In genomic region chr13:17943306-17944077, GRCm38 (mm10) we compare ENCODE assay signal across 8 mouse cellular contexts. TPM values are rescaled to one million over a fixed set of nuclear protein-coding genes. Genes with fewer than 3 reads are reported as not detected.
DNase-seq lines count a peak whose midpoint lies in the region; ATAC-seq lines count a peak whose summit lies in the region.

No protein-coding gene starts in this region.

- H3K9me3 ChIP-seq in forebrain, embryonic 14.5 days (replicated peaks; ENCODE audit: control insufficient read depth, low read length) = no peaks in the 10 kb centered on the region
- no peaks in the 10 kb centered on the region for H3K9me3 ChIP-seq in intestine, embryonic 14.5 days (ENCODE audit: control insufficient read depth, low read length)
- H3K9me3 ChIP-seq in liver, embryonic 11.5 days (ENCODE audit: control insufficient read depth, low read length) = no peaks in the 10 kb centered on the region

- no peaks in the 10 kb centered on the region for H3K27me3 ChIP-seq in forebrain, embryonic 14.5 days (replicated peaks; ENCODE audit: control insufficient read depth, insufficient read depth, low read length)
- no peaks in the 10 kb centered on the region for H3K27me3 ChIP-seq in intestine, embryonic 14.5 days (replicated peaks; ENCODE audit: control insufficient read depth, insufficient read depth, low read length)
- no peaks in the 10 kb centered on the region for H3K27me3 ChIP-seq in liver, embryonic 11.5 days (replicated peaks; ENCODE audit: control insufficient read depth, insufficient read depth, low read length)

- peak overlapping the region; percentile 79 for H3K4me2 ChIP-seq in forebrain, embryonic 14.5 days (ENCODE audit: low read length)
- H3K4me2 ChIP-seq in intestine, embryonic 14.5 days (ENCODE audit: low read length) = peak overlapping the region; percentile 61
- H3K4me2 ChIP-seq in liver, embryonic 11.5 days = peak overlapping the region; percentile 86

- ATAC-seq in forebrain, embryonic 14.5 days = peak; percentile 74
- peak; percentile 85 for ATAC-seq in intestine, embryonic 14.5 days (replicated peaks; ENCODE audit: low FRiP score, low TSS enrichment, low read depth)
- peak; percentile 77 for ATAC-seq in liver, embryonic 11.5 days (replicated peaks; ENCODE audit: low FRiP score)

- H3K27ac ChIP-seq in forebrain, embryonic 14.5 days (ENCODE audit: low read depth, low read length) = peak overlapping the region; percentile 96
- H3K27ac ChIP-seq in intestine, embryonic 14.5 days (ENCODE audit: low read depth) = peak overlapping the region; percentile 93
- peak overlapping the region; percentile 65; the same call in 1 of the 2 replicates for H3K27ac ChIP-seq in liver, embryonic 11.5 days (ENCODE audit: low read depth, low read length)

- under 1% methylated on average over 69 of the region's 70 CpGs for WGBS in forebrain, embryonic 14.5 days
- WGBS in intestine, embryonic 14.5 days = under 1% methylated on average over 48 of the region's 70 CpGs
- WGBS in liver, embryonic 11.5 days = under 1% methylated on average over 52 of the region's 70 CpGs

- H3K4me1 ChIP-seq in forebrain, embryonic 14.5 days (ENCODE audit: control insufficient read depth, insufficient read depth, low read length) = peaks cover 3% of the 10 kb centered on the region; the same call in 1 of the 2 replicates
- H3K4me1 ChIP-seq in intestine, embryonic 14.5 days (replicated peaks; ENCODE audit: control insufficient read depth, insufficient read depth, low read length) = peaks cover 9% of the 10 kb centered on the region; the same call in 1 of the 2 replicates
- H3K4me1 ChIP-seq in liver, embryonic 11.5 days (replicated peaks; ENCODE audit: control insufficient read depth, insufficient read depth, low read length) = peaks cover 4% of the 10 kb centered on the region

- H3K4me3 ChIP-seq in forebrain, embryonic 14.5 days (ENCODE audit: low read depth, low read length) = peak overlapping the region; percentile 92
- peak overlapping the region; percentile 83 for H3K4me3 ChIP-seq in intestine, embryonic 14.5 days (ENCODE audit: low read depth, low read length)
- peak overlapping the region; percentile 87 for H3K4me3 ChIP-seq in liver, embryonic 11.5 days (ENCODE audit: low read depth, low read length)

- no peaks in the 10 kb centered on the region for H3K36me3 ChIP-seq in forebrain, embryonic 14.5 days (ENCODE audit: control insufficient read depth, insufficient read depth, low read length)
- H3K36me3 ChIP-seq in intestine, embryonic 14.5 days (ENCODE audit: control insufficient read depth, insufficient read depth, low read length) = no peaks in the 10 kb centered on the region
- no peaks in the 10 kb centered on the region for H3K36me3 ChIP-seq in liver, embryonic 11.5 days (ENCODE audit: control insufficient read depth, insufficient read depth, low read length)

- DNase-seq in right cerebral cortex, adult 2 months (ENCODE audit: low spot score in 2 of 2) = peak; percentile 37 to 43
- DNase-seq in right cerebral cortex, postnatal 36 days (ENCODE audit: low spot score in 2 of 2) = no peak
- DNase-seq in adrenal gland, postnatal 36 days = peak; percentile 20 to 26
- DNase-seq in forebrain, embryonic 14.5 days (ENCODE audit: low spot score) = peak; percentile 33
- peak; percentile 80 for DNase-seq in intestine, embryonic 14.5 days (ENCODE audit: low spot score)
- peak; percentile 59 for DNase-seq in liver, embryonic 11.5 days (ENCODE audit: low spot score)
- peak; percentile 56 for DNase-seq in naive thymus-derived CD4-positive, alpha-beta T cell, adult 2 months (ENCODE audit: low read depth)
- no peak for DNase-seq in urinary bladder, postnatal 10 days (ENCODE audit: low spot score)

- peak overlapping the region; percentile 95 for H3K9ac ChIP-seq in forebrain, embryonic 14.5 days (ENCODE audit: low read length)
- H3K9ac ChIP-seq in intestine, embryonic 14.5 days (ENCODE audit: low read length) = peak overlapping the region; percentile 85
- peak overlapping the region; percentile 74 for H3K9ac ChIP-seq in liver, embryonic 11.5 days (ENCODE audit: low read depth, low read length)

RNA-seq across cellular contexts. Expression of gene Rala, which starts 0.5 kb away (rescaled TPM):
- 10 to 100 TPM; 62.1 to 62.7 TPM for total RNA-seq in adrenal gland, postnatal 36 days (2021)
- polyA plus RNA-seq in forebrain, embryonic 14.5 days (2014; fragmentation: Nextera tagmentation; extraction: Ambion mirVana) = 176 and 179 TPM in 2 replicates
- 83.7 and 95.5 TPM in 2 replicates for polyA plus RNA-seq in intestine, embryonic 14.5 days (2014; fragmentation: Nextera tagmentation; extraction: Ambion mirVana)
- polyA plus RNA-seq in liver, embryonic 11.5 days (2014; fragmentation: Nextera tagmentation; extraction: Ambion mirVana) = 52.6 and 56.1 TPM in 2 replicates

RNA-seq across cellular contexts. Expression of gene Yae1d1, which starts 49.7 kb away (rescaled TPM):
- 10 to 100 TPM; 30.2 to 35.2 TPM for total RNA-seq in adrenal gland, postnatal 36 days (2021)
- 94.8 and 97.8 TPM in 2 replicates for polyA plus RNA-seq in forebrain, embryonic 14.5 days (2014; fragmentation: Nextera tagmentation; extraction: Ambion mirVana)
- polyA plus RNA-seq in intestine, embryonic 14.5 days (2014; fragmentation: Nextera tagmentation; extraction: Ambion mirVana) = 65.6 and 72.8 TPM in 2 replicates
- 57.8 and 59.3 TPM in 2 replicates for polyA plus RNA-seq in liver, embryonic 11.5 days (2014; fragmentation: Nextera tagmentation; extraction: Ambion mirVana)

Comparison
In these comparisons a context has a peak if more than half of its experiments do, and no peak if none do; other contexts are left out.
1. DNase-seq: peak in right cerebral cortex, adult 2 months (2 of 2), adrenal gland, postnatal 36 days (2 of 2), forebrain, embryonic 14.5 days (single experiment), intestine, embryonic 14.5 days (single experiment), liver, embryonic 11.5 days (single experiment) and naive thymus-derived CD4-positive, alpha-beta T cell, adult 2 months (single experiment); none in right cerebral cortex, postnatal 36 days (0 of 2) and urinary bladder, postnatal 10 days (single experiment).
2. Peak in every context shown above with its lines, with median percentiles within 50 percentile points of each other: ATAC-seq, H3K27ac ChIP-seq, H3K4me2 ChIP-seq, H3K4me3 ChIP-seq and H3K9ac ChIP-seq.